Comparison of ENCODE assay signal across 8 mouse cellular contexts in genomic region chr1:181022265-181022664, GRCm38 (mm10). TPM values are rescaled to one million over a fixed set of nuclear protein-coding genes. Genes with fewer than 3 reads are reported as not detected.
A peak's percentile ranks its signal among the peaks of the same experiment; 100 is the strongest.
DNase-seq lines count a peak whose midpoint lies in the region; ATAC-seq lines count a peak whose summit lies in the region.

No protein-coding gene starts in this region.

- peaks cover 3% of the 10 kb centered on the region; the same call in 1 of the 2 replicates for H3K4me1 ChIP-seq in midbrain, embryonic 12.5 days
- H3K4me1 ChIP-seq in midbrain, embryonic 15.5 days = peaks cover 3% of the 10 kb centered on the region; the same call in 1 of the 2 replicates
- H3K4me1 ChIP-seq in intestine, embryonic 16.5 days (ENCODE audit: control insufficient read depth, insufficient read depth, low read length) = peaks cover 3% of the 10 kb centered on the region

- 22% methylated on average over 1 of the region's 1 CpGs for WGBS in midbrain, embryonic 12.5 days
- 17% methylated on average over 1 of the region's 1 CpGs for WGBS in midbrain, embryonic 15.5 days
- WGBS in intestine, embryonic 16.5 days = 0% methylated on average over 1 of the region's 1 CpGs

- H3K4me2 ChIP-seq in midbrain, embryonic 12.5 days (replicated peaks) = no peak overlapping the region
- no peak overlapping the region for H3K4me2 ChIP-seq in midbrain, embryonic 15.5 days
- no peak overlapping the region for H3K4me2 ChIP-seq in intestine, embryonic 16.5 days (ENCODE audit: low read depth, low read length)

- H3K4me3 ChIP-seq in midbrain, embryonic 12.5 days = no peak overlapping the region
- H3K4me3 ChIP-seq in midbrain, embryonic 15.5 days = no peak overlapping the region
- no peak overlapping the region for H3K4me3 ChIP-seq in intestine, embryonic 16.5 days (ENCODE audit: low read length)

- intact Hi-C loops in left cerebral cortex, postnatal 10 days (cut with DNase I) = no loop called here

- no peak overlapping the region for H3K9ac ChIP-seq in midbrain, embryonic 12.5 days (replicated peaks)
- no peak overlapping the region for H3K9ac ChIP-seq in midbrain, embryonic 15.5 days
- no peak overlapping the region for H3K9ac ChIP-seq in intestine, embryonic 16.5 days (ENCODE audit: low read depth, low read length)

- H3K9me3 ChIP-seq in midbrain, embryonic 12.5 days = no peaks in the 10 kb centered on the region
- no peaks in the 10 kb centered on the region for H3K9me3 ChIP-seq in midbrain, embryonic 15.5 days
- H3K9me3 ChIP-seq in intestine, embryonic 16.5 days (ENCODE audit: control insufficient read depth, low read length) = no peaks in the 10 kb centered on the region

- H3K27ac ChIP-seq in midbrain, embryonic 12.5 days (replicated peaks) = no peak overlapping the region
- H3K27ac ChIP-seq in midbrain, embryonic 15.5 days = no peak overlapping the region
- H3K27ac ChIP-seq in intestine, embryonic 16.5 days (ENCODE audit: low read length) = no peak overlapping the region

- peak; percentile 30; the same call in 1 of the 2 replicates for ATAC-seq in midbrain, embryonic 12.5 days (ENCODE audit: low FRiP score, low read depth)
- no peak for ATAC-seq in midbrain, embryonic 15.5 days (replicated peaks)
- ATAC-seq in intestine, embryonic 16.5 days = peak; percentile 44; the same call in 1 of the 2 replicates

- H3K36me3 ChIP-seq in midbrain, embryonic 12.5 days = no peaks in the 10 kb centered on the region
- H3K36me3 ChIP-seq in midbrain, embryonic 15.5 days (replicated peaks) = no peaks in the 10 kb centered on the region
- no peaks in the 10 kb centered on the region for H3K36me3 ChIP-seq in intestine, embryonic 16.5 days (ENCODE audit: control insufficient read depth, insufficient read depth, low read length)

- peaks cover 18% of the 10 kb centered on the region for H3K27me3 ChIP-seq in midbrain, embryonic 12.5 days
- peaks cover 4% of the 10 kb centered on the region; the same call in 1 of the 2 replicates for H3K27me3 ChIP-seq in midbrain, embryonic 15.5 days (replicated peaks)
- no peaks in the 10 kb centered on the region for H3K27me3 ChIP-seq in intestine, embryonic 16.5 days (replicated peaks; ENCODE audit: control insufficient read depth, insufficient read depth, low read length)

- DNase-seq in adrenal gland, adult 2 months = peak; percentile 77
- peak; percentile 20 for DNase-seq in embryo, embryonic 11.5 days (ENCODE audit: low read depth, low spot score)
- DNase-seq in left cerebral cortex, postnatal 10 days (ENCODE audit: extremely low spot score in 1 of 2, low spot score in 2 of 2) = peak; percentile 21 to 46
- DNase-seq in mesoderm, embryonic 11.5 days (ENCODE audit: low read depth, low spot score) = peak; percentile 41
- DNase-seq in thymus, postnatal 0 days (ENCODE audit: low spot score) = peak; percentile 91

RNA-seq across cellular contexts. Expression of gene Ephx1, which starts 1.6 kb away (rescaled TPM):
- polyA plus RNA-seq in midbrain, embryonic 12.5 days (2016; fragmentation: Nextera tagmentation; extraction: Ambion mirVana) = 0.94 and 1.1 TPM in 2 replicates
- polyA plus RNA-seq in midbrain, embryonic 15.5 days (2015; fragmentation: Nextera tagmentation; extraction: Ambion mirVana) = 5.9 and 6.0 TPM in 2 replicates
- 100 to 1,000 TPM; 209 to 314 TPM for total RNA-seq in adrenal gland, adult 2 months (2021)
- polyA plus RNA-seq in adrenal gland, adult 2 months (2012; rRNA removed) = 112 and 140 TPM in 2 replicates
- polyA plus RNA-seq in intestine, embryonic 16.5 days (2015; fragmentation: Nextera tagmentation; extraction: Ambion mirVana) = 3.3 and 4.4 TPM in 2 replicates
- total RNA-seq in left cerebral cortex, postnatal 10 days (2021) = 10 to 100 TPM; 12.3 to 12.7 TPM
- 12.7 and 15.2 TPM in 2 replicates for polyA plus RNA-seq in thymus, postnatal 0 days (2015; fragmentation: Nextera tagmentation; extraction: Ambion mirVana)

RNA-seq across cellular contexts. Expression of gene 9130409I23Rik, which starts 28.8 kb away (rescaled TPM):
- 0.12 TPM in 1 of 2 replicates, not detected in the other for polyA plus RNA-seq in midbrain, embryonic 12.5 days (2016; fragmentation: Nextera tagmentation; extraction: Ambion mirVana)
- polyA plus RNA-seq in midbrain, embryonic 15.5 days (2015; fragmentation: Nextera tagmentation; extraction: Ambion mirVana) = not detected in 2 replicates
- not detected for total RNA-seq in adrenal gland, adult 2 months (2021)
- not detected in 2 replicates for polyA plus RNA-seq in adrenal gland, adult 2 months (2012; rRNA removed)
- polyA plus RNA-seq in intestine, embryonic 16.5 days (2015; fragmentation: Nextera tagmentation; extraction: Ambion mirVana) = not detected in 2 replicates
- not detected for total RNA-seq in left cerebral cortex, postnatal 10 days (2021)
- polyA plus RNA-seq in thymus, postnatal 0 days (2015; fragmentation: Nextera tagmentation; extraction: Ambion mirVana) = 0.25 and 0.32 TPM in 2 replicates

Comparison
In these comparisons a context has a peak if more than half of its experiments do, and no peak if none do; other contexts are left out.
1. DNase-seq: peak in every context shown above with its lines; median percentile 91 in thymus, postnatal 0 days; 77 in adrenal gland, adult 2 months; 41 in mesoderm, embryonic 11.5 days; 34 in left cerebral cortex, postnatal 10 days; 20 in embryo, embryonic 11.5 days.